Comparison of ENCODE assay signal across 10 mouse cellular contexts in the genomic region with DNA sequence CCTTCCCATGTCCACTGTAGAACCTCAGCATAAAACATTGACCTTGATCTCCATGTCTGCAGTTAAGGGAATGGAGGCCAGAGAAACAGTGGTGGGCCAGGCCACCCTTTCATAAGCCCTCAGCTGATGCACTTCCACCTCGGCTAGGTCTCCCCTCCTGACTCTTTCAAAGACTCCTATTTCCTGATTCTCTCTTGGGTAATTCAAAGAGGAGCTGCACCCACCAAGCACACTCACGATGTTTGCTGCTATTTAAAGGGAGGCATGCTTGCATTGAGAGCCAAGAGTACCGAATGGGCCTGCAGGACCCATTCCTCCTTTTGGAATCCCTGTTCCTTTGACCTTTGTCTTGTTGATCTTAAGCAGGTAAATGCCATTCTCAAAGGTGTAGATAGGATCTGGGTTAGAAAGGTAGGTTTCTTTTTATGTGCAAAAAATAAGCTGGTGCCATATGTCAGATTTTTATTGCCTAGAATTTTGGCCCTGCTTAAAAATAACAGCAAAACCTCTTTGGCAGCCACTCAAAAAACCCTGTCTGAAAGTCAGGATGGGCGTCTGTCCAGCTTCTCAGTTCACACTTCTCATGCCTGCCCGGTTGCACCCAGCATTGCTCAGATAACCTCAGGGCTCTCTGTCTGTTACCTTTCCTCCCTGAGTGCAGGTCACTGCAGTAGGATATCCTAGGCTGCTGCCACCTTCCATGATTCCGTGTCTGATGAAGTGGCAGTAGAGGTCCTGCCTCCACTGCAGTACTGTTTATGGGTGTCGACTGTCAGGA.
DNase-seq lines count a peak whose midpoint lies in the region; ATAC-seq and TF ChIP-seq lines count a peak whose summit lies in the region.
"Had no signal": no experiment of that assay in that cellular context is flagged by ENCODE, and none has a peak within 500 bp of the region (broad histone marks: within the 10 kb centered on the region; RNA-seq: fewer than 3 reads in every experiment).

No protein-coding gene starts in this region.

- no peaks in the 10 kb centered on the region for H3K9me3 ChIP-seq in liver, postnatal 0 days (ENCODE audit: low read length)
- H3K9me3 ChIP-seq in lung, embryonic 14.5 days (ENCODE audit: low read depth, low read length): no peaks in the 10 kb centered on the region
- H3K9me3 ChIP-seq: limb, embryonic 15.5 days; stomach, embryonic 15.5 days had no signal

- intact Hi-C loops in gastrocnemius, postnatal 36 days (cut with DNase I): no loop called here

- peaks cover 1% of the 10 kb centered on the region; the same call in 1 of the 2 replicates for H3K4me1 ChIP-seq in liver, adult 2 months (ENCODE audit: control insufficient read depth, insufficient read depth, low read length)
- 0 out of 2 replicates have a peak, but pooled peaks cover 1% of the 10 kb centered on the region for H3K4me1 ChIP-seq in liver, postnatal 0 days (ENCODE audit: insufficient read depth)
- H3K4me1 ChIP-seq in lung, embryonic 14.5 days (ENCODE audit: insufficient read depth): peaks cover 6% of the 10 kb centered on the region; the same call in 1 of the 2 replicates

- no peaks in the 10 kb centered on the region for H3K79me2 ChIP-seq in liver, adult 2 months (ENCODE audit: control insufficient read depth, insufficient read depth, low read length)

- H3K36me3 ChIP-seq in liver, adult 2 months (ENCODE audit: control insufficient read depth, insufficient read depth, low read length): no peaks in the 10 kb centered on the region
- H3K36me3 ChIP-seq in liver, postnatal 0 days (replicated peaks; ENCODE audit: insufficient read depth, low read length): no peaks in the 10 kb centered on the region
- no peaks in the 10 kb centered on the region for H3K36me3 ChIP-seq in lung, embryonic 14.5 days (ENCODE audit: insufficient read depth)
- H3K36me3 ChIP-seq: limb, embryonic 15.5 days; stomach, embryonic 15.5 days had no signal

- no peak overlapping the region for H3K4me3 ChIP-seq in liver, adult 2 months (ENCODE audit: insufficient read depth, low read depth, low read length)
- no peak overlapping the region for H3K4me3 ChIP-seq in liver, postnatal 0 days (ENCODE audit: low read depth, low read length)
- no peak overlapping the region for H3K4me3 ChIP-seq in lung, embryonic 14.5 days (ENCODE audit: low read depth, low read length)
- H3K4me3 ChIP-seq: limb, embryonic 15.5 days; stomach, embryonic 15.5 days had no signal

- WGBS in liver, adult 2 months: 48% methylated on average over 7 of the region's 7 CpGs
- WGBS in liver, postnatal 0 days (ENCODE audit: insufficient replicate concordance): 58% methylated on average over 7 of the region's 7 CpGs
- WGBS in lung, embryonic 14.5 days: 41% methylated on average over 7 of the region's 7 CpGs

- no peaks in the 10 kb centered on the region for H3K27me3 ChIP-seq in liver, adult 2 months (ENCODE audit: control insufficient read depth, insufficient read depth, low read length)
- no peaks in the 10 kb centered on the region for H3K27me3 ChIP-seq in liver, postnatal 0 days (ENCODE audit: insufficient read depth, low read length)
- no peaks in the 10 kb centered on the region for H3K27me3 ChIP-seq in lung, embryonic 14.5 days (ENCODE audit: insufficient read depth, low read length)
- H3K27me3 ChIP-seq: limb, embryonic 15.5 days; stomach, embryonic 15.5 days had no signal

- peak; percentile 41 for DNase-seq in liver, adult 2 months (ENCODE audit: extremely low read depth, low read depth, low spot score)
- DNase-seq in liver, postnatal 0 days: no peak
- peak; percentile 83 for DNase-seq in cerebellum, adult 11-12 months
- DNase-seq in gastrocnemius, postnatal 36 days: peak; percentile 21 to 48
- peak; percentile 59 for DNase-seq in lung, embryonic 14.5 days
- DNase-seq in T-cell, adult 2 months (ENCODE audit: low spot score): no peak
- DNase-seq in frontal cortex, postnatal 10 days (ENCODE audit: low spot score in 2 of 2): no peak
- no peak for DNase-seq in right cerebral cortex, adult 18-20 months

- no peak overlapping the region for H3K9ac ChIP-seq in liver, adult 2 months (ENCODE audit: low read depth, low read length)
- H3K9ac ChIP-seq in liver, postnatal 0 days (replicated peaks): no peak overlapping the region
- H3K9ac ChIP-seq in lung, embryonic 14.5 days: no peak overlapping the region
- H3K9ac ChIP-seq: limb, embryonic 15.5 days; stomach, embryonic 15.5 days had no signal

- TF ChIP-seq CTCF in liver, adult 2 months (IDR thresholded peaks at IDR 0.05; ENCODE audit: low read depth, low read length): no peak
- TF ChIP-seq CTCF in liver, postnatal 0 days (IDR thresholded peaks at IDR 0.05; ENCODE audit: low read depth): no peak
- TF ChIP-seq CTCF in lung, embryonic 14.5 days (IDR thresholded peaks at IDR 0.05; ENCODE audit: low read depth): no peak

- no peak for TF ChIP-seq EP300 in liver, postnatal 0 days (IDR thresholded peaks at IDR 0.05; ENCODE audit: low read depth)

- TF ChIP-seq POLR2A in liver, adult 2 months (IDR thresholded peaks at IDR 0.05; ENCODE audit: extremely low read depth, insufficient read depth, low read length): no peak

- no peak overlapping the region for H3K27ac ChIP-seq in liver, adult 2 months (replicated peaks; ENCODE audit: insufficient read depth, low read depth, low read length)
- no peak overlapping the region for H3K27ac ChIP-seq in liver, postnatal 0 days (ENCODE audit: low read depth)
- no peak overlapping the region for H3K27ac ChIP-seq in lung, embryonic 14.5 days (ENCODE audit: low read depth)
- H3K27ac ChIP-seq: limb, embryonic 15.5 days; stomach, embryonic 15.5 days had no signal

- H3K4me2 ChIP-seq in liver, postnatal 0 days (ENCODE audit: low read depth, low read length): no peak overlapping the region
- H3K4me2 ChIP-seq in lung, embryonic 14.5 days: no peak overlapping the region
- H3K4me2 ChIP-seq: limb, embryonic 15.5 days; stomach, embryonic 15.5 days had no signal

- ATAC-seq in liver, postnatal 0 days: no peak
- no peak for ATAC-seq in lung, embryonic 14.5 days (ENCODE audit: insufficient read depth)

Comparison
In these comparisons a context has a peak if more than half of its experiments do, and no peak if none do; other contexts are left out.
1. DNase-seq: peak in liver, adult 2 months (single experiment), cerebellum, adult 11-12 months (single experiment), gastrocnemius, postnatal 36 days (2 of 2) and lung, embryonic 14.5 days (single experiment); none in liver, postnatal 0 days (single experiment), T-cell, adult 2 months (single experiment), frontal cortex, postnatal 10 days (0 of 2) and right cerebral cortex, adult 18-20 months (single experiment).